Mouse (Mus musculus) c-Kit-positive CD71-negative TER-119-negative erythroid progenitor cells, embryonic 14.5 days (primary cell): Measurements from ENCODE around the gene Fam131c.

Source experiments
- DNase-seq: peaks from one replicate; pipeline ENCODE4 v3.0.0-alpha.2; 2013; ENCODE audit warnings: low read depth

Fam131c gene

DNA sequence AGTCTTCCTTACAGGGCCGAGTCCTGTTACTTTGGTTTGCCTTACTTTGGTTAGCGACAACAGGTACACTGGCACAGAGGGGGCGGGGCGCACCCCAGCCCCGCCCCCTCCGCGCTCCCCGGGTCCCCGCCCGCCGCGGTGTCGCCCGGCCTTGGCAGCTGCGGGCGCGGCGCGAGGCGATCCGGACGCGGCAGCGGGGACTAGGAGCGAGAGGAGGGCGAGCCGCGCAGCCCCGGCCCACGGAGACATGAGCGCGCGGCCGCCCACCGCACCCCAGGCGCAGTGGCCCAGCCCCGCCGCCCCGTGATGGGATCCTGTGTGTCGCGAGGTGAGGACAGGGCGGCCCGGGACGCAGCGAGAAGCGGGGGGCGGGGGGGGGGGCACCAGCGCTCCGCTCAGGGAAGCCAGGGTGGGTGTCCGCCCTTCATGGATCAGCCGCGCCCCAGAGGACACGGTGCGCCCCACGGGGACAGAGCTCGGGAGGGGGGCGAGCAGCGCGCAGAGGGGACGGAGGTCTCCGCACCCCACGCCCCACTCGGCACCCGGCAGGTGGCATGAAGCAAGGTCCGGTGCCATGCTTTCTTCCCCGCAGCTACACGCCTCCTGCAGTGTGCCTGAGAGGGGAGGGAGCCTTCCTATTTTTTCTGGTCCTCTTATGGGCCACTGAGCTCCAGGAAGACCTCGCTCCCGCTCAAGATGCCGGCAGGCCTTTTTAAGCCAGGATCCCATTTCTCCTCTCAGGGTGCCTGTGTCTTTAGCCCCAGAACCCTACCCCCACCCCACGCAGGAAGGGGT lies at the start of gene Fam131c:
Fam131c (plus strand) TSS at position 224 of the 795 bp plus-strand sequence.
- DNase-seq = no peak

DNA sequence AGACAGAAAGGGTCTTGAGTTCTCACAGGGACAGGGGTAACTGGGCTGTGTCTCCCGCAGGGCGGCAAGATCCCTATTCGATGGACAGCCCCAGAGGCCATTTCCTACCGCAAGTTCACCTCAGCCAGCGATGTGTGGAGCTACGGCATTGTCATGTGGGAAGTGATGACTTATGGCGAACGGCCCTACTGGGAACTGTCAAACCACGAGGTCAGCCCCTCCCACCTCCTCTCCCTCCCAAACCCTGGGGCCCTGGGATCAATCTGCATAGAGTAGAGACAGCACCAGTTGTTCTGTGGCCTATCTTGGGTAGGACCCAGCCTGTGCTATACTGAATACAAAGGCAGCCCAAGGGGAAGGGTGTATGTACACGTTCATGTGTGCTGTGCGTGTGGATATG lies 45.5 kb upstream of the Fam131c start:
- DNase-seq = no peak

DNA sequence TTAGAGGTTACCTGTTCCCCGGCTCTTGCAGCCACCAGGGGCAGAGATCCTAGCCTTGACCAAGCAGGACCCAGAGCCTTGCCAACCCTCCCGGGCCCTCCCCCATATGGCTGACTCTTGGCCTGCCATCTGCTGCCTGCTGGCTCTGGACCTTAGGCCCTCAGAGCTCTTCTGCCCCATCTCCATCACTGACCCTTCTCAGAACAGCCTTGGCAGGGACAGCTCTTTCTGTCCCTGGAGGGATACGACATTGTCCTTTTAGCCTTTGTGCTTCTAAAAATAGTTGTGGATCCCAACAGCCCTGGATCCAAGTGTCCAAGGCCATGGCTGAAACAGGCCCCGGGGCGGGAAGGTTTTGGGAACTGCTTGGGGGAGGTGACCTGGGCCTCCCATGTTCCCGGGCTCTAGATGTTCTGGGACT lies 43.2 kb upstream of the Fam131c start:
- DNase-seq = no peak

DNA sequence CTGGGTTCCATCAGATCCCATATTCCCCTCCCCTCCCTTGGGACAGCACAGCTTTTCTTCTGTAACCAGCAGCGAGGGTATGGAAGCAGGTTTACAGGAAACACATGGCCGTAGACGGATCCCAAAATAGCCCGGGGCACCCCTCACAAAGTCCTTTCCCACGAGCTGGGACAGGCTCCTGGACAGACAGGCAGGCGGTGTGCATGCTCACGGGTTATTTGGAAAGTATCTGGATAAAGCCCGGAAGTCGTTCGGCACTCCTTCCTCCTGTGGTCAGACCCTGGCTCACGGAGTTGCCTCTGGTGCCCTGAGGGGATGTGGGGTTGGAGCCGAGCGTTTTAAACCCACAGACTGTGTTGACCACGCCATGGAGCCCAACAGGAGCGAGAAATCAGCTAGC lies 42.4 kb upstream of the Fam131c start:
- DNase-seq = no peak

DNA sequence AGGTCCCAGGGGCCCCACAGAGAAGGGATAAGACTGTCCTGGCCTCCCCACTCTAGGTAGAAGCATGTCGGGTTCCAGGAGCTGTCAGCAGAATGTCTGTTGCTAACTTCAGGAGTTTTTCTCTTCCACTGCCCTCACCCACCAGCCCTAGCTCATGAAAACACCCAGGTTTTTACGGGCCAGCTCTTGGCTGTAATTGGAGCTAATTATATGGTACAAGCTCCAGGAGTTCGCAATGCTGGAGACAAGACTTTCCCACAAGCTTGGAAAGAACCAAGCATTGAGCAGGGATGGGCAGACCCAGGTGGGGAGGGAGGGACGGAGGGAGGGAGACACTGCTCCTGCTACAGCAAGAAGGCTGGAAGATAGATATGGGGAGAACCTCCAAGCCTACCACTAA lies 40.9 kb upstream of the Fam131c start:
- no peak for DNase-seq

DNA sequence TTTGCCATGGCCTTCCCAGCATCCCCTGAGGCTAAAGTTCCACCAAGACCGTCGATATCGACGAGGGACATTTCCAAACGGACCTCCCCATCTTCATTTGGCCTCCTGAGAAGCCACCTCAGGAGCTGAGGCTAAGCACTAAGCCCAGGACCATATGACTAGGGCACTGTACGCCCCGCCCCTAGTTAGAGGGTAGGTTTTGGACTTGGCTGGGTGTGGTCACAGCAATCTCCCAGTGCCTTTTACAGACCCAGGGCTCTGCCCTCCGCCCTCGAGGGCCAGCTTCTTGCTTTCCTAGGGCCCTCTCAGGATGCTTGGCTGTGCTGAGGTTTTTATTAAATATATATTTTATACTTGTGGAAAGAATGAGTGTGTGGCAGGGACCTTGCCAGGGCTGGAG lies 39.3 kb upstream of the Fam131c start:
- no peak for DNase-seq

DNA sequence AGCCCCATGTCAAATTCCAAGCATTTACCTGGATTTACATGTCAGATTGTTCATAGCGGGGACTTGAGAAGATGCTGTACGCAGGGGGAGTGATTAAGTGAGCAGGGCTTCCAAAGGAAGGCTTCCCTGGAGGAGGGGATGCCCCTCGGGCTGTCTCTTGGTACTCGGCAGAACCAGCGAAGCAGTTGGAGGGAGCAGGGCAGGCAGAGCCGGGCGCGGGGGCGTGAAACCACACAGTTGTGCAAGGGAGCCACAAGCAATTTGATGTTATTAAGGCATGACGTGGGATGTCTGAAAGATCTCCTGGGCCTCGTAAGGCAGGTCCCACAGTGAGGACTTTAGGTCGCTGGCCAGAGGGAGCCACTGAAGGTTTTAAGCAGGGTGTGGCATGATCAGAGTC lies 38.1 kb upstream of the Fam131c start:
- no peak for DNase-seq

DNA sequence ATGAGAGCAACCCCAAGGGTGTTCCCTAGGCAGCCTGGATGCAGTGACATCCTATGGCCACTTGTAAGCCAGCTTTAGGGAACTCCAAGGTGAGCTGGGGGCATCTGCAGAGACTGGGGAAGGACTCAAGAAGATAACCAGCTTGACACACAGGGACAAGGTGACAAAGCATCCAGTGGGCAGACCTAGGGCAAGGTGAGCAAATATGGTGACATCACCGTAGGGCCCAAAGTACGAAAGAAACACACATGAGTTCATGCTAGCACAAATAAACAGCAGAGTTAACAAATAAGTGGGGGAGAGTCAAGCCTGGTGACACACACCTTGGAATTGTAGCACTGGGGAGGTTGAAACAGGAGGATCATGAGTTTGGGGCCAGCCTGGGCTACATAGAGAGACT lies 36.6 kb upstream of the Fam131c start:
- DNase-seq = no peak

DNA sequence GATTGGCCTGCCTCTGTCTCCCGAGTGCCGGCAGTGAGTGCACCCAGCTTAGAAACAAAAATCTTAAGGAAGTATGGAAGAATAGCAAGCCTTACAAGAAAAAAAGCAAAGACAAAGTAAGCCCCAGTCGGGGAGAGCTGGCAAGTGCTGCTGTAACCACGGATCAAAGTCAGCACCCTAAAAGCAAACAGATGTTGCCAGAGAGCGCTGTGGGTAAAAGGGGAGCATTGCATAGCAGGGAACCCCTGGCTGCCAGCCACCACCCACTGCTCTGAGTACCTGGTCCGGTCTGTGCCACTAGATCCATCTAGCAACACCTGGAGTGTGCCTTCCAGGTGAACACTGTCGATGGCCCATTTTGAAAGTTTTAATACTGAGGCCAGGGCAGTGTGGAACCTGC lies 35.8 kb upstream of the Fam131c start:
- DNase-seq = no peak

DNA sequence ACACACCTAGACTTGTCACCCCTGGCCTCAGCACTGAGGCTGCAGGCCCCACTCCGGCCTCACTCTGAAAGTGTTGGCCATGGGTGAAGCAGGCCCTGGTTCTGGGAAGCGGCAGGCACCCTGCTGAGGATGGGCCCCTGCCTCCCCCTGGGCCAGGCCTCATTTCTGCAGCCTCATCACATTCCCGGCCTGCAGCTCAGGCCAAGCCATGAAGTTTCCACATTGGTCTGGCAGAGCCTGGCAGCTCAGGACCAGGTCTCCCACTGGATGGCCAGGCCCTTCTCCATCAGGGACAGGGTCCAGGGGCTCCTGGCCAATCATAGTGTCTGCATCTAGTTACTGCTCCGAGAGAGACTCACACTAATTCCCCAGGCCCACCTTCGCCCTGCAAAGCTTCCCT lies 33.3 kb upstream of the Fam131c start:
- DNase-seq = no peak

DNA sequence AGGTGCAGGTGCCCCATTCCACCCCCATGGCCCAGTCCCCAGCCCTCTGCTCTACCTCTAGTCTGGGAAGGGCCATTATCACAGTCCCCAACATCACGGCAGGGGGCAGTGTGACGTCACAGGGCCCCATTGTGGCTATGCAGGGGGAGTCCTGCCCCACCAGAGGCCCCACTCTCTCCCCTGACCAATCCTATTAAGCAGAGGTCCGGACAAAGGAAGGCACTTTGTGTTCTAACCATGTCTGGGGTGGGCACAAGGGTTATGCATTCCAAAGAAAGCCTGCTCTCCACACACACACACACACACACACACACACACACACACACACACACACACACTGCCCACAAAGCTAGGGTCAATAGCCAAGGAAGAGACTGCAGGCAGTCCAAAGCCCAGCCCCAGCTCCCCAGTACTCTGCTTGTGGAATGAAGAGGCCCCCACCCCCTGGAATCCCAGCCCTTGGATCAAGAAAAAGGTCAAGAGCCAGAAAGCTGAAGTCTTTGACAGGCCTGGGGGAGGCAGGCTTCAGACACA lies 32.7 kb upstream of the Fam131c start:
- DNase-seq = no peak

DNA sequence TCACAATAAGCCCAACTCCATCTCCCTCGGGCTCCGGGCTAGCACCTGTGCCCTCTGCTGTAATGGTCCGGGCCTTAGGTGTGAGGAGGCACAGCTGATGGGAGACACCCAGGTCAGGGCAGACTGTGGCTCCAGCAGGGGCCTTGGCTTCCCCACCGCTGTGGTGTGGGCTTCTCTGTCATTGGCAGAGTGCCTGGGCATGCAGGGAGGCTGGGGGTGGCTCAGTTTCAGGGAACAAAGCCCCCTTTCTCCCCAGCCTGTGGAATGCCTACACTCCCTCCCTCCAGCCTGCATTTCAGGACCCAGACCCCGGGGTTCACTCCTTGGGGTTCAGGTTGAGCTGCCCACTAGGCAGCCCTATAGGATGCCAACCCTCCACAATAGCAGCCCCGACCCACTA lies 31.8 kb upstream of the Fam131c start:
- DNase-seq = no peak

DNA sequence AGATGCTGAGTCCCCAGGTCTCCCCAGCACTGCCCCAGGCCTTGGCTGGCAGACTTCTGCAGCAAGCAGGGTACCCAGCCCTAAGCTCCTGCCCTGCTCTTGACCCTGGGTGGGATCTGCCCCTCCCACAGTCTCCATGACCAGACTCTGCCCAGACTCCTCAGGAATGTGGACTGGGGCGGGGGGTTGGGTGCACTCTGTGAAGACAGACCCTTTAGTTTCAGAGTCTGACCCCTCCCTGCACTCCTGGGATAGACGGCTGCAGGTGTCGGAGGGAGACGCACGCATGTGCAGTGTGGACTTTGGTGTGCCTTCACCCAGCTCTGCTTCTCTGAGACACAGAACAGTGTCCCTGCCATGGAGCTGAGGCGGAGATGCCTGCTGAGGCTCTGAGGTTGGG lies 30.0 kb upstream of the Fam131c start:
- DNase-seq = no peak

DNA sequence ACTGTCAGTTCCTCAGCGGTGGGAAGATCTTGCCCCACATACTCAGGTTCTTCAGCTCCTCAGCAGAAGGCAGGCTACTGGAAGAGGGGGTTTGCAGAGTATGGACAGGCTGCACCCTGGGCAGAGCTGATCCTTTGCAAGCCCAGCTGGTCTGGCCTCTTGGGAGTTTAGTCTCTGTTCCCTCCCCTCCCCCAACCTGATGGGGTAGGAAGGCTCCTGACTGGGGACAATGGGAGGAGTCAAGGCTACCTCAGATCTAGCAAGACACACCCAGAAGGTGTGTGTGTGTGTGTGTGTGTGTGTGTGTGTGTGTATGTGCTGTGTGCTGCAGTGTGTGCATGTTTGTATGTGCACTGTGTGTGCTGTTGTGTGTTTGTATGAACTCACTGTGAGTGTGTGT lies 29.2 kb upstream of the Fam131c start:
- DNase-seq = no peak

DNA sequence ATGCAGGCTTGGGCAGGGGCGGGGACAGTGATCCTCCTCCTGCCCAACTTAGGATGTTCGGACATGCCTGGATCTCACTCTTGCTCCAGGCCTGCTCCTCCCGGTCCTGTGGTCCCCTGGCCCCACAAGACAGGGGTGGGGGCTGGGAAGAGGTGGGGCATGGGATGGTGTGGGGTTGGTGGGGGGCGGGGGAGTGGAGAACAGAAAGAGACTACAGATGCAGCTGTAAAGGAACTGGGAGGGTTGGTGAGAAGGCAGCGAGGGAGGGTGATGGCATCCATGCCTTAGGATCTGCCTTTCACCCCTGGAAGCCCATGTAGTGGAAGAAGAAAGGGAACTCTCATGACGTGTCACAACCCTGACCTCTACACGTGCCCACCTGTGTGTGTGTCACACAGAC lies 26.5 kb upstream of the Fam131c start:
- DNase-seq = no peak

DNA sequence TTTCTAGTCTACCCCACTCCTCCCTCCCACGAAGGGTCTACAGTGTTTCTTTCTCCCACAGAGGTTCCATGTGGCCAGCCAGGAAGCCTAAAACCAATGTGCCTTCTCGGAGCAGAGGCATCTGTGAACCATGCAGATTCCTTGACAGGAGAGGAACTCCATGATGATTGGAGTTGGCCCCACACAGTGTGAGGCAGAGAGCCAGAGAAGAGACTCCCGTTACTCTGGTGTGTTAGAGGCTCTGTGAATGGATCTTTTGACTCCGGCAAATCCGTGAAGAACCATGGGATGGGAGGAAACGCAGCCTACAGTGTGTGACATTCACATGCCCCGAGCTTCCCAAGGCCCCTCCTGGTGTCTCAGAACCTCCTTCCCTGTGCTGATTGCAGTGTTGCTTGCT lies 24.5 kb upstream of the Fam131c start:
- DNase-seq = no peak

DNA sequence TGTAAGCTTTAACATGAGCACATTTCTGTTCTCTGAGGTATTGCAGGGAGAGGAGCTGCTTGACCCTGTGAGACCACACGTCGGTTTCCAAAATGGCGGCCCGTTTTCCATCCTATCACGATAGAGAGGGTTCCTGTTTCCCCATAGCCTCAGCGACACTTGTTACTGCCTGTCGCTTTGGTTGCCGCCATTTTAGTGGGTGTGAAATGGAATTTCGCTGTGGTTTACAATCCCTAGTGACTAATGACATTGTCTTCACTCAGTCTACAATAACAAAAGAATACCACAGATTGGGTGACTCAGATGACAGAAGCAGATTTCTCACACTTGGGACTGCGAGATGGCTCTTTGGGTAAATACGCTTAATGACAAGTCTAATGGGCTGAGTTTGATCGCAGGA lies 22.8 kb upstream of the Fam131c start:
- DNase-seq = no peak

DNA sequence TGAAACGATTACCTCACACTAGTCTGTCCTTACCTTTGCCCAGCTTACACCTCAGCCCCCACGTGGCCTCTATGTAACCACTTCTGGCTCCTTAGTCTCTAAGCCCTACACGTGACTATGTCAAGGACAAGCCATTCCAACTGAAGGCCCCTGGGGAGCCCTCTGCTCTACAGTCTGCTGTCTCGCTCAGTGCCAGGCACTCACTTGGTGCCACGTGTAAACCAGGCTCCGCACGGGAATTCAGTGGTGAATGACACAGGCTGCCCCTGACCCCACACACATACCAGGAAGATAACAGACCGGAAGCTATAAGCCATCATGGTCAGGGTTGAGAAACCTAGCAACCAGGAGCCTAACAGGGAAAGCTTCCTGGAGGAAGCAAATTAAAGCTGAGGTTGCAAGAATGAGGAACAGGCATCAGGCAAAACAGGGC lies 20.6 kb upstream of the Fam131c start:
- no peak for DNase-seq

DNA sequence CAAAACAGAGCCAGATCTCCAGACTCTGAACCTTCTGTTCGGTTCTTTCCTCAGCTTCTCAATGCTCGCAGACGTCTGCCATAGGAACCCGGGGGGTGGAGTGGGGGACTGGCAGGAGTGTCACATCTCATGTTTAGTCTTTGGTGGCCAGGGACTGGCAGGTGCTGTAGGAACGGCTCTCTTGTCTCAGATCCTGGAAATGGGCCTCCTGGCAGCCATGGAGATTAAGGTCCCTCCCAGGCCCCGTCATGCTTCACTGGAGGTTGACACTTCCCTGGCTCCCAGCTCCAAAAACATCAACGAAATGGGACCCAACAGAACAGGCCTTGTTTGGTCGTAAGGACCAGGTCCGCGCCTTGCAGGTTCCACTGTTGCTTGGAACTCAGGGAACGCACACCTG lies 19.4 kb upstream of the Fam131c start:
- DNase-seq = no peak

DNA sequence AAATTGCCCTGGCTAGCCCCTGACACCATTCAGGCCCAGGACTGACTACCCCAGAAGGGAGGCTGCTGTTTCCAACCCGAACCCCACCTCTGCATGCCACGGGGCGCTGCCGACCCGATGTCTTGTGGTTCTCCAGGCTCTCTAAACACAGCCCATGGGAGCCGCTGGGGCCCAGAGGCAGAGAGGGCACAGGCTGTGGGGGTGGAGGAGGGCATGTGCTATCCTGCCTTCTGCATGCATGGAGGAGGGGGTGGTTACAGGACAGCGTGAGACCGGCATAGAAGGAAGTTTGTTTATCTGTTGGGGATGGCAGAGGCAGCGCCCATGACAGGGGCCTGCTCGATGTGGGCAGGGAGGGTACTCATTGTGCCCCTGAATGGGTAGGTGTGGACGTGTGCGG lies 18.0 kb upstream of the Fam131c start:
- DNase-seq = no peak

DNA sequence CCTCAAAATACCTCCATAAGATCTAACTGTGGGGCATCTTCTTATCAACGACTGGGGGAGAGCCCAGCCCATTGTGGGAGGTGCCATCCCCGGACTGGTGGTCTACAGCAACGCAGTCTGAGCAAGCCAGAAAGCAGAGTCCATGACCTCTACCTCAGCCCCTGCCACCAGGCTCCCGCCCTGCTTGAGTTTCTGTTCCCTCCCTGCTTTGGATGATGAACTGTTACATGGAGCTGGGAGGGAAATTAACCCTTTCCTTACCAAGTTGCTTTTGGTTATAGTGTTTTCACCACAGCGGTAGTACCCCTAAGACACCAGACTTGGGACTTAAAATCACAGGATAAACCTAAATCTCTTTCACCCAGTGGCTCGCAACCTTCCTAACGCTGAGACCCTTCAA lies 16.0 kb upstream of the Fam131c start:
- DNase-seq = no peak

DNA sequence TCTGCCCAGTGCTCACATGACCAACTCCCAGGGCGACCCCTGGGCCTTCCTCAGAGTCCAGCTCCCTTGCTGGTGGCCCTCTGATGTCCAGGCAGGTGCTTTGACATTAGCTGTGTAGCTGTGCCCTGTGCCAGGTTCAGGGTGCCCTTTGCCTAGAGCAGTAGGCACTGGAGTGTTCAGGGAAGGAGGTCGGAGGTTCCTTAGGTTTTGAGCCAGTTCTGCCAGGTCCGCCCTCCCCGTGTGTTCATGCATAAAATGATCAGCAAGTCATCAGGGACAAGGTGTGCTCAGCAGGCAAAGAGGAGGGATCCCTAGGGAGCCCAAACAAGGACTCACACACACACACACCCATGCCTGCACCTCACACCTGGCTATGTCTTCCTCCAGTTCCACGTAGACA lies 15.0 kb upstream of the Fam131c start:
- no peak for DNase-seq

DNA sequence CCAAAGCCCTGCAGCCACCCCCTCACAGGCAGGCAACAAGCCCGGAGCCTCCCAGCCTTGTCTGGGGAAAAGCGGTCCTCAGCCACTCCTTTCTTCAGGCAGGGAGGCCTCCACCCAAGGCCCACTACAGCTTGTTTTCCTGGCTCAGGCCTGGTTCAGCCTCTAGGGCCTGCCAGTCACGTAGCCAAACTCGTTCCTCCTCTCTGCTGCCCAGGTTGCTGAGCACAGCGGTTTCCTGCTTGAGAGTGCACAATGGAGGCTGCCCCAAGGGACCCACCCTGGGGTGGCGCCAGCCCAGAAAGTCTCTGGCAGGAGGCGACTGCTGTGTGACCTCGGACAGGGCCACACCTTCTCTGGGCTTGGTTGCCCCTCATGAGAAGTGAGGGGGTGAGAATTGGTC lies 14.2 kb upstream of the Fam131c start:
- DNase-seq = no peak

DNA sequence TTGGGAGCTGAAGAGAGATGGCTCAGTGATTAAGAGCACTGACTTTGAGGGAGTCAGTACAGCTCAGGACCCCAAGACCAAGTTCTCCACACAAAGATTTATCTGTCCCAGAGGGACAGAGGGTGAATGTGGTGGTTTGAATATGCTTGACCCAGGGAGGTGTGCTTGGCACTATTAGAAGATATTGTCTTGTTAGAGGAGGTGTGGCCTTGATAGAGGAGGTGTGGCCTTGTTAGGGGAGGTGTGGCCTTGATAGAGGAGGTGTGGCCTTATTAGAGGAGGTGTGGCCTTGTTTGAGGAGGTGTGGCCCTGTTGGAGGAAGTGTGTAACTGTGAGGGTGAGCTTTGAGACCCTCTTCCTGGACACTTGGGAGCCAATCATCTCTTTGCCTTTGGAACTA lies 10.2 kb upstream of the Fam131c start:
- DNase-seq = no peak
